Mouse (Mus musculus) ES-E14 (cell line): Measurements from ENCODE around the gene Gm20532.

Experiments used
- CHD2 ChIP-seq: IDR thresholded peaks from 2 replicates; pipeline ENCODE4 v1.6.1; 2014; ENCODE audit warnings: mild to moderate bottlenecking, low read depth, low read length, inconsistent platforms
- HCFC1 ChIP-seq: IDR thresholded peaks from 2 replicates; pipeline ENCODE4 v1.6.1; 2012; ENCODE audit warnings: low read length, inconsistent platforms, borderline replicate concordance; ENCODE audit not compliant: insufficient read depth
- MAFK ChIP-seq: IDR thresholded peaks from 2 replicates; pipeline ENCODE4 v1.6.1; 2014; ENCODE audit warnings: mild to moderate bottlenecking, low read depth, low read length, inconsistent platforms; ENCODE audit not compliant: insufficient read depth
- ZC3H11A ChIP-seq: IDR thresholded peaks from 2 replicates; pipeline ENCODE4 v1.6.1; 2012; ENCODE audit warnings: low read depth, mild to moderate bottlenecking, inconsistent platforms, low read length, borderline replicate concordance
- ZNF384 ChIP-seq: IDR thresholded peaks from 2 replicates; pipeline ENCODE4 v1.6.1; 2012; ENCODE audit warnings: low read depth, low read length, inconsistent platforms

DNA sequence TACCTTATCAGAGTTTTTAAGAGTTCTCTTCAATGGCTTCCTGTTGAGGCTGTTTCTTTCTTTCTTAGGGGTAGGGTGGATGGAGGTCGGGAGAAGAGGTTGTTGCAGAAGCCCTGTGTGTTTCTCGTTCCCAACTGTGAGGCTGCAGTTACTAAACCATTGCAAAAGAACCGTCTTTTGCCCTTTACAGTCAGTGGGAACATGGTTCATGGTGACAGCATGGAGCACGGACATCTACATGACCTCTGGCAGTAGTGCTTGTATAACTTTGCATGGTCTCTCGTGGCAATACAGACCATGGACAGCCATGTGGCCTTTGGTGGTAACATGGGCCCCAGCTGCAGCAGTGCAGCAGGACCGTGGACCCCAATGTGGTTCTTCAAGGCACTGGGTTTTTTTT is 30.9 kb downstream of the Gm20532 start:
- TF ChIP-seq MAFK = no peak
- TF ChIP-seq ZC3H11A = no peak
- no peak for TF ChIP-seq CHD2
- no peak for TF ChIP-seq HCFC1
- TF ChIP-seq ZNF384 = no peak
